Mouse (Mus musculus) splenic B cell, adult 2 months (primary cell): ENCODE results near the gene Pcbp4.

ENCODE experiments used
- DNase-seq: peaks from one replicate; pipeline ENCODE4 v3.0.0-alpha.2; 2011; ENCODE audit warnings: low read depth, low spot score
- H3K27me3 ChIP-seq: 2 replicates; pipeline ENCODE4 v1.6.1; 2012; ENCODE audit warnings: mild to moderate bottlenecking, low read length, moderate library complexity, mixed read lengths; ENCODE audit not compliant: control insufficient read depth, poor library complexity, insufficient read depth, severe bottlenecking
- H3K36me3 ChIP-seq: 2 replicates; pipeline ENCODE4 v1.6.1; 2012; ENCODE audit warnings: mild to moderate bottlenecking, low read length, moderate library complexity, mixed read lengths; ENCODE audit not compliant: control insufficient read depth, poor library complexity, insufficient read depth, severe bottlenecking

Pcbp4 gene

GRCm38 (mm10) chr9:106428719-106429220 lies 24.3 kb upstream of the Pcbp4 start:
- Histone ChIP-seq H3K36me3 (no peaks in the 10 kb centered on the region; the same call in 1 of the 2 replicates), H3K27me3 (no peaks in the 10 kb centered on the region)
- DNase-seq: no peak

GRCm38 (mm10) chr9:106429221-106430014 lies 23.7 kb upstream of the Pcbp4 start, which contains the start of gene Rpl29:
Gene Rpl29, plus strand, starts transcription at chr9:106429454.
- peak; percentile 97 for DNase-seq
- Histone ChIP-seq H3K27me3 (no peaks in the 10 kb centered on the region), H3K36me3 (no peaks in the 10 kb centered on the region; the same call in 1 of the 2 replicates)

- H3K36me3 ChIP-seq: no peaks in the 10 kb centered on the region; the same call in 1 of the 2 replicates
- no peak for DNase-seq
- no peaks in the 10 kb centered on the region for H3K27me3 ChIP-seq
These were observed 23.2 kb upstream of the Pcbp4 start for GRCm38 (mm10) chr9:106430015-106430264.

GRCm38 (mm10) chr9:106433389-106433788 lies 19.7 kb upstream of the Pcbp4 start:
- no peak for DNase-seq
- Histone ChIP-seq H3K27me3 (no peaks in the 10 kb centered on the region), H3K36me3 (no peaks in the 10 kb centered on the region; the same call in 1 of the 2 replicates)

- Histone ChIP-seq H3K36me3 (no peaks in the 10 kb centered on the region; the same call in 1 of the 2 replicates), H3K27me3 (no peaks in the 10 kb centered on the region)
- DNase-seq: no peak
These were observed 16.5 kb upstream of the Pcbp4 start for GRCm38 (mm10) chr9:106436566-106436965.

- H3K36me3 ChIP-seq: no peaks in the 10 kb centered on the region
These were observed 10.4 kb upstream of the Pcbp4 start for GRCm38 (mm10) chr9:106442680-106443079.

GRCm38 (mm10) chr9:106444836-106445235 lies 8.3 kb upstream of the Pcbp4 start:
- no peak for DNase-seq
- H3K36me3 ChIP-seq: no peaks in the 10 kb centered on the region
- no peaks in the 10 kb centered on the region for H3K27me3 ChIP-seq

More at GRCm38 (mm10) chr9:106442680-106443079, 10.4 kb upstream of the Pcbp4 start:
- no peak for DNase-seq
- H3K27me3 ChIP-seq: no peaks in the 10 kb centered on the region

- no peaks in the 10 kb centered on the region for H3K27me3 ChIP-seq
- peak; percentile 79 for DNase-seq
- H3K36me3 ChIP-seq: no peaks in the 10 kb centered on the region
These were observed 5.7 kb upstream of the Pcbp4 start, which contains the start of the genes Abhd14b and Abhd14a for GRCm38 (mm10) chr9:106447348-106447747. Gene Abhd14b, plus strand, starts transcription at chr9:106447459. Gene Abhd14a, minus strand, starts transcription at chr9:106447678.

GRCm38 (mm10) chr9:106447951-106448350 lies 5.1 kb upstream of the Pcbp4 start:
- DNase-seq: no peak

GRCm38 (mm10) chr9:106448498-106449031 lies 4.5 kb upstream of the Pcbp4 start:
- H3K36me3 ChIP-seq: no peaks in the 10 kb centered on the region
- DNase-seq: peak; percentile 78

More at GRCm38 (mm10) chr9:106447951-106448350, 5.1 kb upstream of the Pcbp4 start:
- H3K27me3 ChIP-seq: no peaks in the 10 kb centered on the region
- H3K36me3 ChIP-seq: no peaks in the 10 kb centered on the region

GRCm38 (mm10) chr9:106449947-106450346 lies 3.1 kb upstream of the Pcbp4 start:
- Histone ChIP-seq H3K27me3 (no peaks in the 10 kb centered on the region), H3K36me3 (no peaks in the 10 kb centered on the region)
- no peak for DNase-seq

More at GRCm38 (mm10) chr9:106448498-106449031, 4.5 kb upstream of the Pcbp4 start:
- H3K27me3 ChIP-seq: no peaks in the 10 kb centered on the region

GRCm38 (mm10) chr9:106450661-106451060 lies 2.4 kb upstream of the Pcbp4 start:
- no peaks in the 10 kb centered on the region for H3K36me3 ChIP-seq

GRCm38 (mm10) chr9:106451298-106451697 lies 1.8 kb upstream of the Pcbp4 start:
- no peaks in the 10 kb centered on the region for H3K36me3 ChIP-seq
- no peak for DNase-seq
- peaks cover 2% of the 10 kb centered on the region; the same call in 1 of the 2 replicates for H3K27me3 ChIP-seq

More at GRCm38 (mm10) chr9:106450661-106451060, 2.4 kb upstream of the Pcbp4 start:
- H3K27me3 ChIP-seq: peaks cover under 1% of the 10 kb centered on the region; the same call in 1 of the 2 replicates
- DNase-seq: no peak

- H3K27me3 ChIP-seq: peaks cover 2% of the 10 kb centered on the region; the same call in 1 of the 2 replicates
- DNase-seq: no peak
- no peaks in the 10 kb centered on the region for H3K36me3 ChIP-seq
These were observed 1.2 kb upstream of the Pcbp4 start for GRCm38 (mm10) chr9:106451899-106452298.

GRCm38 (mm10) chr9:106452351-106452750 lies 740 bp upstream of the Pcbp4 start:
- H3K27me3 ChIP-seq: peaks cover 2% of the 10 kb centered on the region; the same call in 1 of the 2 replicates
- DNase-seq: no peak
- no peaks in the 10 kb centered on the region for H3K36me3 ChIP-seq
